Mouse (Mus musculus) retina, postnatal 1 day (tissue): ENCODE measurements around the gene Ppp1r14d.

Experiments
- DNase-seq: peaks from one replicate; pipeline ENCODE4 v3.0.0-alpha.2; 2012

Gene Ppp1r14d

GRCm38 (mm10) chr2:119229775-119230704 is at the start of gene Ppp1r14d:
TSS of gene Ppp1r14d (minus strand) at chr2:119229906.
- no peak for DNase-seq

DNA sequence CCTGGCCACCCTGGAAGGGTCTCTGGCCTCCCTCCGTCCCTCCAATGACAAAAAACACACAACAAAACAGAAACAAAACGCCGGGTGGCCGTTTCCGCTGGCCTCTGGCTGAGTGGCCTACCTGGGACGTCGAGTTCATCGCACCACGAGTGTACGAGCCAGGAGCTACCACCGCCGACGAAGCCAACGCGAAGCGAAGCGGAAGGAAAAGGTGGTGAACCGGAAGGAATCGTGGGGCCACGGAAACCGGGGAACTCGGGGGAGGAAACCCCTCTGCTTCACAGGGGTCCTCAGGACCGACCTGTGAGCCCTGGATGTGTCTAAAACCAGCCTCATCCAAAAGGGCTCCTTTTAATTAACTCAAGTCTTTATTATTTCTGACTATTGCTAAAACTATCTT is 48.1 kb upstream of the Ppp1r14d start:
- no peak for DNase-seq

DNA sequence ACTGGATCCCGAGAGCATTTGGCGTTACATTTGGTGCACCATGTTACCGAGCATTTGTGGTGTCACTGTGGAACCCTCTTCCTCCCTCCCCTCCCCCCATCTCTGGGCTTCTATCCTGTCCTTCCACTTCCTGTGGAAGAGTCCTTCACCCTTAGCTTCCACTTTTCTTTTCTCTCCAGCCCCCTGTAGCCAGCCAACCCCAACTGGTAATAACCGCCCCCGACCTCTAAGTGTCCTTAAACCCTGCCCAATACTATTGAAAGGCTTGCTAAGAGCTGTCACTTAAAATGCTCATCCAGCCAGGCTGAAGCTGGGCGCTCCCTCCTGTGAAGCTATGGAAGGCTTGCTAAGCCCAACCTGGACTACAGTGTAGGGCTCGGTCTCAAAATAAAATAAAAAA is 47.2 kb upstream of the Ppp1r14d start:
- DNase-seq = no peak

DNA sequence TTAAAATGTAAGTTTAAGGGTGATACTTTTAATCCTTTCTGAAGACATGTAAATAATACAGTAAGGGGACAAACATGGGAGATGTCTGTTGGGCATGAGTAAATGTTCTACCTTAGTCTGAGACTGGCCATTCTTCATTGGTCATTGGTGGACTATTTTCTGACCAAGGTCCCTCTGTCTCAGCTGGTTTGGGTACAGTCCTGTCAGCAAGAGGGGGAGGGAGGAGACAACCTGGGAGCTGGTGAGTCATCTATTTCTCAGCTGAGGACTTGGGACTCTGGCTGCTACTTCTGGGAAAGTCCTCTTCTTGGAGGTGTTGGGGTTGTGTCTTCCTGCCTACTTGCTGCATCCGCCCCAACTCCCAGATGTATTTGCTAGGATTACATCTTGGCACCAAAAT is 44.4 kb upstream of the Ppp1r14d start:
- DNase-seq = no peak

- peak; percentile 83 for DNase-seq
Observed at GRCm38 (mm10) chr2:119270643-119271331, 41.1 kb upstream of the Ppp1r14d start, which contains the start of gene Rhov. TSS of gene Rhov (minus strand) at chr2:119271272.

GRCm38 (mm10) chr2:119270286-119270642 is 40.6 kb upstream of the Ppp1r14d start:
- DNase-seq = no peak

GRCm38 (mm10) chr2:119263813-119264212 is 34.1 kb upstream of the Ppp1r14d start:
- no peak for DNase-seq

GRCm38 (mm10) chr2:119262978-119263377 is 33.3 kb upstream of the Ppp1r14d start:
- no peak for DNase-seq

DNA sequence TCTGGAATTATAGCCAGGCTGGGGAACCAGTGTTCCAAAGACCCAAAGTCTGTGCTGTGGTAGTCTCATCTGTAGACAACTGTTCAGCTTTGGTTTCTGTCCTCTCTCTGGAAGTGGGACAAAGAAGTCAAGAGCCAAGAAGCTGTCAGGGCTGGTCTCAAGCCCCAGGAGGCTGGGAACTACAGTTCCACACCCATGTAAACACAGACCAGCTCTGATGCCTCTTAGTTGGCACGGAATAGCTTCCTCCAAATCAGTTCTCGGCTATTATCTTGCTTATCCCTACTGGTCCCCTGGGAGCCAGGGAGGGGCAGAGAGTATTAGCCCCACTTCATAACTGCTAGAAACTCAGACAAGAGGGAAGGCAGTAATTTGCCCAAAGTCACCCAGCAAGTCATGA is 31.6 kb upstream of the Ppp1r14d start:
- DNase-seq = no peak

- DNase-seq = peak; percentile 24
Observed at GRCm38 (mm10) chr2:119260518-119260917, 30.8 kb upstream of the Ppp1r14d start.

GRCm38 (mm10) chr2:119254976-119255375 is 25.3 kb upstream of the Ppp1r14d start:
- DNase-seq = no peak

DNA sequence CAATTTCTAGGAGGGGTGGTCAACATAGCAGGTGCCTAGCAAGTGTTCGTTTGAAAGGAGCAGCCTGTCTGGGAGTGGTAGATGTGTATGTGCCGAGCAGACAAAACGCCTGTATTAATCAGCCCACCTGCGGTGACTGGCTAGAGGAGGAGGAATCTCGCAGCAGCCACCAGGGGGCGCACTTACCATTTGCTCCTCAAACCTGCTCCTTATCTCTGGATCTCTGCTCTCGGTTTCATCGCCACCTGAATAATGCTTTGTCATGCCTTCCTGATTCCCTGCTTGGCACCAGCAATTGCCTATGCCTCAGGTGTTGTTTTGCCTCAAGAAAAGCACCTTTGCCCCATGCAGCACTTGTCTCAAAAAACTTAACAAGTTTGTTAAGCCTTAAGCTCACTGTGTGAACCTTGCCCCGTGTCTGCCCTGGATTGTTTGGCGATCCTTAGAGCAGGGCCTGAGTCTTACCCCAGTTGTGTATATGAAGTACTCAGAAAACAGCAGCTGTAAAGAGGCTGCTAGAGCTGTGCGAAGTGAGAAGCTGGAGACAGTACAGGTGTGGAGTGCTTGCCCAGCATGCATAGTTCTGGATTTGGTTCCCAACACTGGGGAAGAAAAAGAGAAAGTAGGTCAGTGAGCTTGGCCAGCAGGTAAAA is 21.2 kb upstream of the Ppp1r14d start:
- DNase-seq = peak; percentile 88

DNA sequence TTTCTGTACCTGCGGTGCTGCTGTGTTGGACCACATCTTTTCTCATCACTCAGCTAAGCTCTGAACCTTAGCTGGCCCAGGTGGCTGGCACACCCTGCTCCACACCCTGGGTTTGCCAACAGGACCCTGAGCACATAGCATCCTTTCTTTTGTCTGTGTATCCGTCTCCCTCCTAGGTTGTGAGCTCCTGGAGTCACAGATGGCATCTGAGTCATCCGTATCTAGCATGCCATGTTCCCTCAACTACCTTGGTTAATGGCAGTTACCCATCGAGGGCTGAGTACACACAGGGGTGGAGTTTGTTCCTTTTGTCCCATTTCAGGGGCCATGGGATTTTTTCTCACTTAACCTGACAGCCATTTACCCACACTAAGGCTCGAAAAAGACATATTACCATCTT is 20.7 kb upstream of the Ppp1r14d start:
- DNase-seq = no peak

GRCm38 (mm10) chr2:119249592-119250061 is 19.9 kb upstream of the Ppp1r14d start:
- DNase-seq = no peak

- DNase-seq = no peak
Observed at GRCm38 (mm10) chr2:119247904-119248303, 18.2 kb upstream of the Ppp1r14d start.

- DNase-seq = no peak
Observed at GRCm38 (mm10) chr2:119245246-119245645, 15.5 kb upstream of the Ppp1r14d start.

GRCm38 (mm10) chr2:119242548-119242947 is 12.8 kb upstream of the Ppp1r14d start:
- DNase-seq = no peak

GRCm38 (mm10) chr2:119240819-119241186 is 11.1 kb upstream of the Ppp1r14d start:
- no peak for DNase-seq

DNA sequence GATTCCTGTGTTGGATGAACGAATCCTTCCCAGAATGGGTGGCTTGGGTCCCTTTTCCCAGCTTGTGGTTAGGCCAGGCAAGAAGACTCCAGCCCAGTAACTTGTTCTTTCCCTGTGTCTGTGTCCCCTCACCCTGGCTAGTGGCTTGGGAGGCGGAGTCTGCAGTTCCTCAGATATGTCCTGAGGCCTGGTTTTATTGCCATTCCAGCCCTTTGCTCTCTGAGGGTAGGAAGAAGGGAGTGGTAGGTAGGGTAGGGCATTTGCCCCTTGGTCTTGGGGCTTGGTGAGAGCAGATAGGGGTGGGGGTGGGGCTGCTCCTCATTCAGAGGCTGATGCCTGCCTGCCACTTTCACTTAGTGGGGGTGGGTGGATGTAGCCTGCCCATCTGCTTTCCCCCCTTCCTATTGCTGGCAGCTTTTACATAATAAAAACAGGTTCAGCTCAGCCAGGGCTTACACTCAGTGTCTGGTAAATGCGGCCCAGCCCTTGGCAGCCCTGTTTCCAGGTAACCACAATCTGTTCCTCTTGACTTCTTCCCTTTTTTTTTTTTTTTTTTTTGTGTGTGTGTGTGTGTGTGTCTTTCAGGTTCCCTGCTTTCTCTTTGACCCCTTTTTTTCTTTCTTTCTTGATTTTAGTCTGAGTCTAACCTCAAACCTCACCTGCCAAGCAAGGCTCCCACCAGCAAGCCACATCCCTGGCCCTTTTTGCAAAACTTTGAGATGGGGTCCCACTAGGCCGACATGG is 10.5 kb upstream of the Ppp1r14d start:
- no peak for DNase-seq

- no peak for DNase-seq
Observed at GRCm38 (mm10) chr2:119238671-119239070, 9.0 kb upstream of the Ppp1r14d start.

DNA sequence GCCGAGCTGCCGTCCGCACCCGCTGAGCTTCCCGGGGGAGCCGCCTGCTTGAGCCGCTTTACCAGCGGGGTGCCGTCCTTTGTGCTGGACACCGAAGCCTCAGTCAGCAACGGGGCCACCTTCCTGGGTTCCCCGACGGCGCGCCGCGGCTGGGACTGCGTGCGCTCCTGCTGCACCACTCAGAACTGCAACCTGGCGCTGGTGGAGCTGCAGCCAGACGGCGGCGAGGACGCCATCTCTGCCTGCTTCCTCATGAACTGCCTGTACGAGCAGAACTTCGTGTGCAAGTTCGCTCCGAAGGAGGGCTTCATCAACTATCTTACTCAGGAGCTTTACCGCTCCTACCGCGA is 8.1 kb upstream of the Ppp1r14d start:
- peak; percentile 48 for DNase-seq

DNA sequence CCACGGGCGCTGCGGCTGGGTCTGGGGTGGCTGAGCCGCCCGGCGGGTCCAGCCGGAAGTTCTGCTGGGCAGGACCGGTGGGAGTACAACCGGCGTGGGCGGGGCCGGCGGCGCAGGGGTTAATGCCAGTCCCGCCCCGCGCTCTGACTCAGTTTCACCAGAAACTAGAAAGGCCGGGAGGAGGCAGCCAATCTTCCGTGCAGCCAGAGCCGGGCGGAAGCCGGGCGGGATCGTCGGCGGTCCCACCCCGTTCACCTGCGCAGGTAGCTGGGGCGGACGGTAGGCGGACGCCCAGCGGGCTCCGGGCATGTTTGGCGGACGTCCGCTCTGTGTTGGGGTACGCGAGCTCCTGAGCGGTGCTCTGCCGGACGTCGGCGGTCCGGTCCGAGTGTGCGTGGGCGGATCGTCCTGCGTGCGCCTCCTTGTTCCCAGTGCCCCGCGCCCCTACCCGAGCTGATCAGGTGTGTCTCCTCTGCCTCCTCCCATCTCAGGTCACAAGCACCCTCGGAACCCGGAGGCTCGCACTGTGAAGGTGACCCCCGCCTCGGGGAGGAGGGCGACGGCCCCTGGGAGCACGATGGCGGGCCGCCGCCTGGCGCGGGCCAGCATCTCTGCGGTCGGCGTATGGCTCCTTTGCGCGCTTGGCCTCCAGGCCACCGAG is 7.6 kb upstream of the Ppp1r14d start, which contains the start of gene Spint1:
Gene Spint1 (plus strand): TSS at position 153 of the 661 bp plus-strand sequence.
- DNase-seq = no peak
